Mouse (Mus musculus) gastrocnemius, adult 2 months (tissue): ENCODE measurements around the gene Serpinb1c. TPM values are rescaled to one million over a fixed set of nuclear protein-coding genes. Genes with fewer than 3 reads are reported as not detected.
A peak's percentile ranks its signal among the peaks of the same experiment; 100 is the strongest.
"Not testable (repeated sequence)": the region's sequence is repeated elsewhere in the genome, so short reads cannot be mapped to it uniquely, and the experiment has no call there.

Experiments used
- DNase-seq: peaks from one replicate; pipeline ENCODE4 v3.0.0; 2022
- H3K27ac ChIP-seq: fragments of 200-600 bp; 2 replicates; pipeline ENCODE4 v1.8.1; 2022; ENCODE audit warnings: mild to moderate bottlenecking
- H3K4me3 ChIP-seq: fragments of 200-600 bp; 2 replicates; pipeline ENCODE4 v1.8.1; 2022; ENCODE audit warnings: mild to moderate bottlenecking, moderate library complexity
- CTCF ChIP-seq: fragments of 200-600 bp; IDR thresholded peaks from 2 replicates; pipeline ENCODE4 v1.8.1; 2022; ENCODE audit warnings: antibody characterized with exemption, mild to moderate bottlenecking, moderate library complexity
- intact Hi-C: fragments of 180-260 bp; cut with DNase I; formaldehyde crosslinking; loops from one replicate; pipeline ENCODE4 v1.15.1; 2025
- long read RNA-seq, 2 experiments: library from polyadenylated mRNA; stranded (forward); transcript quantifications; one replicate each; pipeline ENCODE4 v2.0.0; 2021
- total RNA-seq, 2 experiments: library from RNA; stranded (reverse); gene quantifications; 2 replicates each; pipeline ENCODE4 v1.2.3; 2021

Gene Serpinb1c
- total RNA-seq: 1 to 10 TPM; 1.6 to 2.3 TPM
- long read RNA-seq, experiment 1: 0 reads
- long read RNA-seq, experiment 2: 0 reads

GRCm38 (mm10) chr13:32898111-32898510 is at the start of gene Serpinb1c:
Serpinb1c (minus strand) TSS chr13:32898211.
- no peak for DNase-seq
- intact Hi-C loops: no loop called here
- Histone ChIP-seq H3K4me3 (no peak within 1 kb of the TSS), H3K27ac (no peak within 1 kb of the TSS)
- no peak for TF ChIP-seq CTCF

GRCm38 (mm10) chr13:32939191-32939590 is 41.2 kb upstream of the Serpinb1c start:
- H3K27ac ChIP-seq, DNase-seq, H3K4me3 ChIP-seq, intact Hi-C loops: not testable (repeated sequence)

- H3K4me3 ChIP-seq, intact Hi-C loops, H3K27ac ChIP-seq, DNase-seq: not testable (repeated sequence)
These were observed 40.3 kb upstream of the Serpinb1c start for GRCm38 (mm10) chr13:32938275-32938674.

- intact Hi-C loops: no loop called here
- peak overlapping the region; percentile 6; the same call in 1 of the 2 replicates for H3K27ac ChIP-seq
- no peak overlapping the region for H3K4me3 ChIP-seq
- DNase-seq: no peak
- no peak for TF ChIP-seq CTCF
These were observed 36.8 kb upstream of the Serpinb1c start for GRCm38 (mm10) chr13:32934706-32935381.

GRCm38 (mm10) chr13:32929107-32929750 is 31.2 kb upstream of the Serpinb1c start:
- intact Hi-C loops: no loop called here

GRCm38 (mm10) chr13:32927241-32927640 is 29.2 kb upstream of the Serpinb1c start:
- H3K27ac ChIP-seq: no peak overlapping the region; the same call in 1 of the 2 replicates
- intact Hi-C loops: no loop called here
- TF ChIP-seq CTCF: no peak
- no peak for DNase-seq
- H3K4me3 ChIP-seq: no peak overlapping the region

More at GRCm38 (mm10) chr13:32929107-32929750, 31.2 kb upstream of the Serpinb1c start:
- no peak for TF ChIP-seq CTCF
- H3K27ac ChIP-seq: no peak overlapping the region
- no peak overlapping the region for H3K4me3 ChIP-seq
- no peak for DNase-seq

GRCm38 (mm10) chr13:32926661-32927060 is 28.6 kb upstream of the Serpinb1c start:
- intact Hi-C loops: no loop called here
- no peak overlapping the region; the same call in 1 of the 2 replicates for H3K27ac ChIP-seq
- no peak overlapping the region for H3K4me3 ChIP-seq
- TF ChIP-seq CTCF: no peak
- no peak for DNase-seq

GRCm38 (mm10) chr13:32924578-32925360 is 26.8 kb upstream of the Serpinb1c start:
- Histone ChIP-seq H3K4me3 (no peak overlapping the region), H3K27ac (peak overlapping the region; percentile 66)
- intact Hi-C loops: loop anchor here (5.0 kb wide), 1 partner anchor 38 kb away; no protein-coding TSS in a partner anchor
- no peak for DNase-seq
- TF ChIP-seq CTCF: no peak

- H3K4me3 ChIP-seq: peak overlapping the region; percentile 24; the same call in 1 of the 2 replicates
- intact Hi-C loops: loop anchor here (5.0 kb wide), 1 partner anchor 40 kb away; no protein-coding TSS in a partner anchor
- TF ChIP-seq CTCF: no peak
- H3K27ac ChIP-seq: peak overlapping the region; percentile 87
- DNase-seq: peak; percentile 36
These were observed 24.6 kb upstream of the Serpinb1c start for GRCm38 (mm10) chr13:32922622-32923021.

- H3K27ac ChIP-seq: no peak overlapping the region
- intact Hi-C loops: no loop called here
- no peak overlapping the region for H3K4me3 ChIP-seq
- no peak for DNase-seq
- TF ChIP-seq CTCF: no peak
These were observed 14.9 kb upstream of the Serpinb1c start for GRCm38 (mm10) chr13:32912770-32913380.

- Histone ChIP-seq H3K27ac (no peak overlapping the region), H3K4me3 (no peak overlapping the region)
- intact Hi-C loops: no loop called here
- no peak for TF ChIP-seq CTCF
- no peak for DNase-seq
These were observed 10.2 kb upstream of the Serpinb1c start for GRCm38 (mm10) chr13:32908182-32908581.

GRCm38 (mm10) chr13:32903211-32903873 is 5.3 kb upstream of the Serpinb1c start:
- intact Hi-C loops: loop anchor here (1.0 to 5.0 kb wide), 3 partner anchors 37 to 99 kb away; partner anchors contain the start of genes Serpinb6b and Serpinb9

More at GRCm38 (mm10) chr13:32903211-32903873, 5.3 kb upstream of the Serpinb1c start:
- peak; percentile 94 for DNase-seq
- Histone ChIP-seq H3K27ac (no peak overlapping the region), H3K4me3 (no peak overlapping the region)
- TF ChIP-seq CTCF: peak; percentile 99; the same call in 1 of the 2 replicates
